ENCODE assay signal across 12 mouse cellular contexts in genomic region chr2:35972259-35973001, GRCm38 (mm10).
"Had no signal": no experiment of that assay in that cellular context is flagged by ENCODE, and none has a peak within 500 bp of the region (broad histone marks: within the 10 kb centered on the region; RNA-seq: fewer than 3 reads in every experiment).

No protein-coding gene starts in this region.

- DNase-seq: kidney, postnatal 10 days; layer of hippocampus, adult 9-11 months; lung, postnatal 14 days; right cerebral cortex, postnatal 14 days; thymus, adult 2 months; thymus, postnatal 25 days had no signal

- H3K9ac ChIP-seq: intestine, embryonic 15.5 days; limb, embryonic 13.5 days; liver, embryonic 15.5 days; midbrain, embryonic 13.5 days; stomach, embryonic 15.5 days had no signal

- H3K27ac ChIP-seq: intestine, embryonic 15.5 days; limb, embryonic 13.5 days; liver, embryonic 15.5 days; midbrain, embryonic 13.5 days; stomach, embryonic 15.5 days had no signal

- H3K4me3 ChIP-seq: intestine, embryonic 15.5 days; limb, embryonic 13.5 days; liver, embryonic 15.5 days; midbrain, embryonic 13.5 days; stomach, embryonic 15.5 days had no signal

- ATAC-seq: intestine, embryonic 15.5 days; midbrain, embryonic 13.5 days had no signal

- H3K4me1 ChIP-seq: intestine, embryonic 15.5 days; stomach, embryonic 15.5 days had no signal

- H3K27me3 ChIP-seq: intestine, embryonic 15.5 days; limb, embryonic 13.5 days; liver, embryonic 15.5 days; midbrain, embryonic 13.5 days; stomach, embryonic 15.5 days had no signal

- H3K4me2 ChIP-seq: intestine, embryonic 15.5 days; limb, embryonic 13.5 days; liver, embryonic 11.5 days; liver, embryonic 15.5 days; midbrain, embryonic 13.5 days; stomach, embryonic 15.5 days had no signal

- H3K36me3 ChIP-seq: intestine, embryonic 15.5 days; limb, embryonic 13.5 days; midbrain, embryonic 13.5 days; stomach, embryonic 15.5 days had no signal

- H3K9me3 ChIP-seq: intestine, embryonic 15.5 days; limb, embryonic 13.5 days; liver, embryonic 15.5 days; midbrain, embryonic 13.5 days; stomach, embryonic 15.5 days had no signal
